Mouse (Mus musculus) CH12.LX (cell line): ENCODE results near the gene Chrm5. TPM values are rescaled to one million over a fixed set of nuclear protein-coding genes. Genes with fewer than 3 reads are reported as not detected.
A peak's percentile ranks its signal among the peaks of the same experiment; 100 is the strongest.

ENCODE experiments used
- DNase-seq: peaks from one replicate; pipeline ENCODE4 v3.0.0-alpha.2; 2013; ENCODE audit errors: extremely low read depth
- H3K27ac ChIP-seq: 2 replicates; pipeline ENCODE4 v1.5.1; 2012; ENCODE audit warnings: low read depth, mild to moderate bottlenecking, control low read depth, moderate library complexity; ENCODE audit not compliant: insufficient read depth
- H3K27me3 ChIP-seq: replicated peaks from 2 replicates; pipeline ENCODE3; 2012; ENCODE audit warnings: inconsistent platforms
- H3K36me3 ChIP-seq, 2 experiments: replicated peaks in 1 of 2; 2 replicates each; pipeline versions ENCODE3 to v1.6.1; 2012; ENCODE audit warnings: inconsistent platforms in 1 of 2, low read length in 1 of 2, mild to moderate bottlenecking in 1 of 2, mixed read lengths in 1 of 2, moderate library complexity in 1 of 2; ENCODE audit not compliant: control insufficient read depth in 1 of 2, insufficient read depth in 1 of 2
- H3K4me1 ChIP-seq, 2 experiments: 2 replicates each; pipeline ENCODE4 v1.6.1; 2012; ENCODE audit warnings: inconsistent platforms in 1 of 2, moderate library complexity in 1 of 2; ENCODE audit not compliant: insufficient read depth in 2 of 2, control insufficient read depth in 1 of 2
- H3K4me2 ChIP-seq: 2 replicates; pipeline ENCODE4 v1.6.1; 2012; ENCODE audit warnings: low read depth, mild to moderate bottlenecking, control low read depth; ENCODE audit not compliant: poor library complexity, insufficient read depth, severe bottlenecking
- H3K4me3 ChIP-seq, 3 experiments: fragments of 150-350 bp in 1 of 3; sonication (generic) in 1 of 3; replicated peaks in 1 of 3; 2 replicates each; pipeline versions ENCODE3 to v1.5.1; 2011 to 2012; ENCODE audit warnings: low read depth in 2 of 3, low read length in 2 of 3, mild to moderate bottlenecking in 2 of 3, moderate library complexity in 2 of 3, control low read depth in 1 of 3, improper control_type of control experiment in 1 of 3, inconsistent platforms in 1 of 3, mixed read lengths in 1 of 3; ENCODE audit not compliant: poor library complexity in 1 of 3
- H3K79me2 ChIP-seq: replicated peaks from 2 replicates; pipeline ENCODE4 v1.6.1; 2012; ENCODE audit warnings: mild to moderate bottlenecking, moderate library complexity; ENCODE audit not compliant: control insufficient read depth, poor library complexity, insufficient read depth, severe bottlenecking; ENCODE audit errors: extremely low read depth
- H3K9ac ChIP-seq: 2 replicates; pipeline ENCODE4 v1.6.1; 2012; ENCODE audit warnings: low read depth, mild to moderate bottlenecking, control low read depth, moderate library complexity; ENCODE audit not compliant: insufficient read depth
- H3K9me3 ChIP-seq: replicated peaks from 2 replicates; pipeline ENCODE3; 2012; ENCODE audit warnings: low read length, inconsistent platforms, mixed read lengths
- CHD1 ChIP-seq: IDR thresholded peaks from 2 replicates; pipeline ENCODE4 v1.6.1; 2012; ENCODE audit warnings: low read depth, low read length, improper control_type of control experiment, inconsistent platforms
- CHD2 ChIP-seq: IDR thresholded peaks from 2 replicates; pipeline ENCODE4 v1.6.1; 2011; ENCODE audit warnings: low read length, improper control_type of control experiment
- CTCF ChIP-seq, 2 experiments: IDR thresholded peaks in 1 of 2; conservative IDR thresholded peaks in 1 of 2; 2 replicates each; pipeline ENCODE4 v1.5.1; 2011 to 2012; ENCODE audit warnings: low read depth in 2 of 2, low read length in 2 of 2, improper control_type of control experiment in 1 of 2, inconsistent platforms in 1 of 2, mild to moderate bottlenecking in 1 of 2, moderate library complexity in 1 of 2
- EP300 ChIP-seq: IDR thresholded peaks from 2 replicates; pipeline ENCODE4 v1.6.1; 2011; ENCODE audit warnings: low read length, improper control_type of control experiment
- HCFC1 ChIP-seq: IDR thresholded peaks from 2 replicates; pipeline ENCODE4 v1.6.1; 2012; ENCODE audit warnings: low read depth, mild to moderate bottlenecking, inconsistent platforms, low read length, improper control_type of control experiment
- MAFK ChIP-seq: IDR thresholded peaks from 2 replicates; pipeline ENCODE4 v1.6.1; 2011; ENCODE audit warnings: low read length, improper control_type of control experiment; ENCODE audit not compliant: insufficient replicate concordance
- MAZ ChIP-seq: IDR thresholded peaks from 2 replicates; pipeline ENCODE4 v1.6.1; 2012; ENCODE audit warnings: low read depth, mild to moderate bottlenecking, inconsistent platforms, low read length, improper control_type of control experiment, moderate library complexity
- MXI1 ChIP-seq: IDR thresholded peaks from 2 replicates; pipeline ENCODE4 v1.6.1; 2011; ENCODE audit warnings: mild to moderate bottlenecking, low read depth, low read length, improper control_type of control experiment
- MYC ChIP-seq: IDR thresholded peaks from 2 replicates; pipeline ENCODE4 v1.6.1; 2011; ENCODE audit warnings: low read depth, mild to moderate bottlenecking, improper control_type of control experiment, low read length
- POLR2A ChIP-seq: IDR thresholded peaks from 2 replicates; pipeline ENCODE4 v1.6.1; 2011; ENCODE audit warnings: low read depth, mild to moderate bottlenecking, improper control_type of control experiment, low read length
- RAD21 ChIP-seq: IDR thresholded peaks from 2 replicates; pipeline ENCODE4 v1.6.1; 2011; ENCODE audit warnings: low read depth, mild to moderate bottlenecking, low read length, improper control_type of control experiment, moderate library complexity
- RCOR1 ChIP-seq: conservative IDR thresholded peaks from 2 replicates; pipeline ENCODE4 v1.6.1; 2012; ENCODE audit warnings: low read depth, mild to moderate bottlenecking, inconsistent platforms, low read length, improper control_type of control experiment
- SMC3 ChIP-seq: IDR thresholded peaks from 2 replicates; pipeline ENCODE4 v1.6.1; 2011; ENCODE audit warnings: low read depth, low read length, improper control_type of control experiment
- TCF12 ChIP-seq: IDR thresholded peaks from 2 replicates; pipeline ENCODE4 v1.6.1; 2014; ENCODE audit warnings: low read depth, mild to moderate bottlenecking, inconsistent platforms, low read length, improper control_type of control experiment
- USF2 ChIP-seq: conservative IDR thresholded peaks from 2 replicates; pipeline ENCODE4 v1.6.1; 2011; ENCODE audit warnings: low read depth, low read length, improper control_type of control experiment
- ZNF384 ChIP-seq: IDR thresholded peaks from 2 replicates; pipeline ENCODE4 v1.6.1; 2012; ENCODE audit warnings: low read depth, low read length, improper control_type of control experiment, inconsistent platforms
- dilution Hi-C: fragments of 300-500 bp; cut with MboI; formaldehyde crosslinking; loops from 2 replicates; pipeline ENCODE4 v1.14.3; 2020; ENCODE audit warnings: low sequenced_read_pairs; ENCODE audit not compliant: extremely low pct_unique_long_range_greater_than_20kb, extremely low pct_ligation_motif_present
- in situ Hi-C: fragments of 300-500 bp; cut with MboI; formaldehyde crosslinking; loops from 3 replicates; pipeline ENCODE4 v1.14.3; 2019; ENCODE audit warnings: low sequenced_read_pairs, low pct_ligation_motif_present, low pct_unique_long_range_greater_than_20kb, mixed read lengths
- polyA plus RNA-seq: library from polyadenylated mRNA; unstranded; fragments of >175 nt; gene quantifications from 2 replicates; pipeline ENCODE4 v1.2.1, GENCODE M21; 2012; ENCODE audit warnings: low read depth; ENCODE audit not compliant: insufficient read length
- total RNA-seq, 2 experiments: library from RNA; depleted of rRNA; stranded (reverse); fragments of 300-350 nt in 1 of 2; fragments of >200 nt in 1 of 2; gene quantifications; 2 replicates each; pipeline ENCODE4 v1.2.3; 2012 to 2014

Chrm5 gene
- total RNA-seq (2012; rRNA removed) (not detected in 2 replicates), total RNA-seq (2014; rRNA removed) (not detected in 2 replicates), polyA plus RNA-seq (not detected in 2 replicates)

GRCm38 (mm10) chr2:112480669-112481068, at the start of gene Chrm5:
TSS of gene Chrm5 (minus strand) at chr2:112480769.
- dilution Hi-C loops: no loop called here

GRCm38 (mm10) chr2:112526933-112527332, 46.4 kb upstream of the Chrm5 start:
- TF ChIP-seq CHD2 (no peak), CHD1 (no peak), SMC3 (no peak), RCOR1 (no peak), TCF12 (no peak), MAZ (no peak), MAFK (no peak), EP300 (no peak)
- in situ Hi-C loops: no loop called here
- Histone ChIP-seq H3K4me1 (peaks cover 0 to 8% of the 10 kb centered on the region in 2 experiments; a peak in 2 of 4 replicates), H3K4me3 (no peak overlapping the region), H3K9ac (no peak overlapping the region), H3K79me2 (no peaks in the 10 kb centered on the region), H3K36me3 (peaks cover 0 to 23% of the 10 kb centered on the region in 2 experiments), H3K27me3 (no peaks in the 10 kb centered on the region), H3K27ac (no peak overlapping the region), H3K4me2 (no peak overlapping the region), H3K9me3 (no peaks in the 10 kb centered on the region)
- dilution Hi-C loops: no loop called here
- no peak for DNase-seq

More at GRCm38 (mm10) chr2:112480669-112481068, at the start of gene Chrm5:
- 0 out of 2 replicates have a peak within 1 kb of the TSS, but pooled peaks have one; percentile 48 for H3K4me2 ChIP-seq
- no peak for TF ChIP-seq EP300
- TF ChIP-seq MAFK: no peak
- no peak for TF ChIP-seq RAD21
- no peak for TF ChIP-seq MYC
- TF ChIP-seq USF2: no peak
- TF ChIP-seq TCF12: no peak
- no peak for TF ChIP-seq SMC3
- no peak for TF ChIP-seq ZNF384
- TF ChIP-seq CTCF (conservative IDR thresholded peaks at IDR 0.05 in 1 of 2, IDR thresholded peaks at IDR 0.05 in 1 of 2; ENCODE audit: low read depth in 2 of 2, low read length in 2 of 2): no peak
- no peak for TF ChIP-seq RCOR1
- TF ChIP-seq HCFC1: no peak
- no peak for TF ChIP-seq POLR2A
- no peak for TF ChIP-seq MXI1
- DNase-seq: no peak
- no peaks in the 10 kb centered on the region for H3K79me2 ChIP-seq
- no peaks in the 10 kb centered on the region for H3K27me3 ChIP-seq
- no peak within 1 kb of the TSS for H3K9ac ChIP-seq
- H3K9me3 ChIP-seq: no peaks in the 10 kb centered on the region
- no peak within 1 kb of the TSS for H3K4me3 ChIP-seq
- no peaks in the 10 kb centered on the region for H3K4me1 ChIP-seq
- in situ Hi-C loops: no loop called here
- no peaks in the 10 kb centered on the region for H3K36me3 ChIP-seq
- H3K27ac ChIP-seq: no peak within 1 kb of the TSS
